10 mouse cellular contexts compared by ENCODE assay signal in the genomic region with DNA sequence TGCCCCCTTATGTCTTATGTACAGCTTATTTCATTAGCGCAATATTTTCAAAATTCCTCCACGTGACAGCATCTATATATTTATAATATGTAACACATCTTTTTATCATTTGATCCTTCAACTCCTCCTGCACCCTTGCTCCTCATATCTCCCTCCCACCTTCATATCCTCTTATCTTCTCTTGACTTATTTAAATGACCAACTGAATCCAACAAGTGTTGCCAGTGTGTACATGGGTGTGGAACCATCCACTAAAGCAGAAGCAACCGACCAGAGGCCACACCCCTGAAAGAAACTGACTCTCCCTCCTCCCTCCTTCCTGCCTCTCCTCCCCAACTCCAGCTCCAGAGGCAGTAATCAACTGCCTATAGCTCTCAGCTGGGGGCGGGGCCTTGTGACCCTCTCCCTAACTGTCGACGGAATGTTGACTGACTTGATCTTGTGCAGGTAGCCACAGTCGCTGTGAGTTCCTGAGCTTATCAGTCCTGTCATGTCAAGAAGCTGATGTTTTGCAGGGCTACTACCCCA. TPM values are rescaled to one million over a fixed set of nuclear protein-coding genes. Genes with fewer than 3 reads are reported as not detected.
DNase-seq lines count a peak whose midpoint lies in the region; ATAC-seq and TF ChIP-seq lines count a peak whose summit lies in the region.
"Had no signal": no experiment of that assay in that cellular context is flagged by ENCODE, and none has a peak within 500 bp of the region (broad histone marks: within the 10 kb centered on the region; RNA-seq: fewer than 3 reads in every experiment).

No protein-coding gene starts in this region.

- intact Hi-C loops in left cerebral cortex, adult 2 months (cut with DNase I), result no loop called here

- ATAC-seq in heart, postnatal 0 days (ENCODE audit: insufficient read depth, low read depth), result peak; percentile 88

- H3K9me3 ChIP-seq in heart, postnatal 0 days (replicated peaks; ENCODE audit: control insufficient read depth, low read length), result no peaks in the 10 kb centered on the region
- no peaks in the 10 kb centered on the region for H3K9me3 ChIP-seq in erythroblast, embryonic 14.5 days (ENCODE audit: control insufficient read depth, low read length)

- 27% methylated on average over 7 of the region's 7 CpGs for WGBS in heart, postnatal 0 days

- H3K4me2 ChIP-seq in heart, postnatal 0 days (ENCODE audit: low read depth, low read length), result no peak overlapping the region

- H3K9ac ChIP-seq in heart, postnatal 0 days (replicated peaks; ENCODE audit: low read depth, low read length), result no peak overlapping the region

- H3K27me3 ChIP-seq in heart, postnatal 0 days (ENCODE audit: control insufficient read depth, insufficient read depth, low read length), result no peaks in the 10 kb centered on the region
- H3K27me3 ChIP-seq in erythroblast, embryonic 14.5 days (ENCODE audit: control insufficient read depth), result no peaks in the 10 kb centered on the region

- DNase-seq in heart, postnatal 0 days (ENCODE audit: low spot score), result no peak
- DNase-seq in heart, adult 18-20 months, result no peak
- DNase-seq in R1 (ENCODE audit: low read depth, low spot score), result peak; percentile 32
- DNase-seq in mesoderm, embryonic 11.5 days (ENCODE audit: low read depth, low spot score), result peak; percentile 4
- no peak for DNase-seq in left cerebral cortex, adult 2 months (ENCODE audit: extremely low spot score in 1 of 2, low spot score in 2 of 2)
- DNase-seq in kidney, adult 18-20 months, result no peak
- DNase-seq in retina, postnatal 1 day, result no peak
- DNase-seq: cerebellum, adult 2 months; gastrocnemius, postnatal 36 days had no signal

- no peak for TF ChIP-seq EP300 in heart, postnatal 0 days (IDR thresholded peaks at IDR 0.05; ENCODE audit: low read depth)

- H3K36me3 ChIP-seq in heart, postnatal 0 days (replicated peaks; ENCODE audit: control insufficient read depth, insufficient read depth, low read length), result no peaks in the 10 kb centered on the region
- no peaks in the 10 kb centered on the region for H3K36me3 ChIP-seq in erythroblast, embryonic 14.5 days (ENCODE audit: control insufficient read depth)

- H3K4me3 ChIP-seq in heart, postnatal 0 days (ENCODE audit: low read depth, low read length), result no peak overlapping the region
- peak overlapping the region; percentile 38 for H3K4me3 ChIP-seq in erythroblast, embryonic 14.5 days (replicated peaks)
- H3K4me3 ChIP-seq in left cerebral cortex, adult 2 months, result no peak overlapping the region

- TF ChIP-seq CTCF in heart, postnatal 0 days (IDR thresholded peaks at IDR 0.05; ENCODE audit: low read depth), result no peak
- TF ChIP-seq CTCF in left cerebral cortex, adult 2 months (IDR thresholded peaks at IDR 0.05), result no peak

- H3K27ac ChIP-seq in heart, postnatal 0 days (ENCODE audit: low read depth), result peak overlapping the region; percentile 46; the same call in 1 of the 2 replicates
- no peak overlapping the region for H3K27ac ChIP-seq in left cerebral cortex, adult 2 months

- no peaks in the 10 kb centered on the region for H3K4me1 ChIP-seq in heart, postnatal 0 days (ENCODE audit: control insufficient read depth, insufficient read depth)
- H3K4me1 ChIP-seq in erythroblast, embryonic 14.5 days (ENCODE audit: control insufficient read depth), result peaks cover 47% of the 10 kb centered on the region

RNA-seq across cellular contexts. Expression of gene Ammecr1, which starts 6.0 kb away (rescaled TPM):
- total RNA-seq in heart, postnatal 0 days (2014; rRNA removed; ENCODE audit: low replicate concordance), result 19.9 and 24.7 TPM in 2 replicates
- 18.0 and 21.2 TPM in 2 replicates for polyA plus RNA-seq in heart, postnatal 0 days (2015; fragmentation: Nextera tagmentation; extraction: Ambion mirVana)
- total RNA-seq in heart, adult 18-20 months (2021), result 10 to 100 TPM; 10.3 to 13.2 TPM
- 0.72 and 0.84 TPM in 2 replicates for polyA plus RNA-seq in erythroblast, embryonic 14.5 days (2012)
- total RNA-seq in left cerebral cortex, adult 2 months (2021), result 1 to 10 TPM; 2.6 to 3.6 TPM

Comparison
In these comparisons a context has a peak if more than half of its experiments do, and no peak if none do; other contexts are left out.
1. DNase-seq: peak in R1 (single experiment) and mesoderm, embryonic 11.5 days (single experiment); none in heart, postnatal 0 days (single experiment), heart, adult 18-20 months (0 of 2), left cerebral cortex, adult 2 months (0 of 2), kidney, adult 18-20 months (single experiment) and retina, postnatal 1 day (single experiment).